Mouse (Mus musculus) yolk sac, embryonic 10.5 days (tissue): Measurements from ENCODE around the gene Rdm1.
"Not testable (repeated sequence)": the region's sequence is repeated elsewhere in the genome, so short reads cannot be mapped to it uniquely, and the experiment has no call there.

Experiments
- DNase-seq: peaks from one replicate; pipeline ENCODE4 v3.0.0-alpha.2; 2017; ENCODE audit warnings: low spot score

The Rdm1 gene

GRCm38 (mm10) chr11:101626995-101627856 lies at the start of gene Rdm1:
Gene Rdm1, plus strand, starts transcription at chr11:101627195.
- DNase-seq, result peak; percentile 95

GRCm38 (mm10) chr11:101581081-101581764 lies 45.8 kb upstream of the Rdm1 start:
- no peak for DNase-seq

DNA sequence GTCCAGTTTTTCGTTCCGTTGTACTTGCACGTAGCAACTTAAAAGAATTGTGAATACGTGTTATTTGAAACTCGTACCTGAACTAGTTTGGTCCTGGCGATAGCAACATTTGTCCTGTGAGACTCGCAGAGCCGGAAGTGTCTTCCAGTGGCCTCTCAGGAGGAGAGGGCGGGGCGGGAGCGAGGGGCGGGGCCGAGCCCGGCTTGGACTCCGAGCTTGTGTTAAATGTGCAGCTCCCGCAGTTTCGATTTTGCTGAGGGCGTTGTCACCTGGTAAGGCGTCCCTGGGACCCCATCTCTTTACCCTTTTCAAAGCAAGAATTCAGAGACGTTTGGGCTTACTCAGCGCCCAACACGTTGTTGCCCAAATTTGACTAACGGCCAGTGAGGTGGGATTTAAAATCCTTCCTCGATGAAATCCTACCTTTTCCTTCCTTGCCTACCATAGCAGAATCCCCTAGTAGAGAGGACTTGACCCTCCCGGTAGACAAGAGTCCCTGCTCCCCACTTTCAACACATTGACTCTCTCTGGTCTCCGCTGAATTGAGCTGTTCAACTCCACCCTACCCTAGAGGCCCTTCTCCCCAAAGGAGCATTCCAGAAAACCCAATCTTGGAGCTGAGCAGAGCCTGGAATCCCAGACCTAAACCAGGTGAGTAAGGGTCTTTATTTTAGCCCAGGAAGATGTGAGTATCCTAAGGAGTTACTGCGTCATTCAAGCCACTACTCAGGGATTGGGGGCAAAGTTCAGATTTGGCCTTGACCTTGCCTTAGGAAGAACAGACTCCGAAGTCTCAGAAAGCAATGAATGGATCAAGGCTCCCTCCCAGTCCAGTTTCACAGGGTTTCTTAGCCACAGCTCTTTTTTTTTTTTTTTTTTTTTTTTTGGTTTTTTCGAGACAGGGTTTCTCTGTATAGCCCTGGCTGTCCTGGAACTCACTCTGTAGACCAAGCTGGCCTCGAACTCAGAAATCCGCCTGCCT lies 44.6 kb upstream of the Rdm1 start, which contains the start of gene Tmem106a:
TSS of gene Tmem106a (plus strand) at position 189 of the 982 bp plus-strand sequence.
- DNase-seq, result peak; percentile 93

- no peak for DNase-seq
Measured at GRCm38 (mm10) chr11:101583205-101583604, 43.8 kb upstream of the Rdm1 start.

DNA sequence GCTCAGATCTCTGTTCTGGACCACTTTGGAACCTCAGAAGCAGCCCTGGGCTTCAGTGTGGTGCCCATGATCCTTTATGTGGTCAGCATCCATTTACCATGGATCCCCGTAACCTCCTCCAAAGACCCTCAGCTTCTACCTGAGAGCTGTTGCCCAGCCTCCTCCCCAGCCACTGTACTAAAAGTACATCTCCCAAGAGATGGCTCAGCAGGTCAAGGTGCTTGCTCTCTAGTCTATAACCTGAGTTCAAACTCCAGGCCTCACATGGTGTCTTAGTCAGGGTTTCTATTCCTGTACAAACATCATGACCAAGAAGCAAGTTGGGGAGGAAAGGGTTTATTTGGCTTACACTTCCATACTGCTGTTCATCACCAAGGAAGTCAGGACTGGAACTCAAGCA lies 42.0 kb upstream of the Rdm1 start:
- DNase-seq, result peak; percentile 66

GRCm38 (mm10) chr11:101585805-101586204 lies 41.2 kb upstream of the Rdm1 start:
- no peak for DNase-seq

- peak; percentile 80 for DNase-seq
Measured at GRCm38 (mm10) chr11:101587676-101588075, 39.3 kb upstream of the Rdm1 start.

- DNase-seq, result no peak
Measured at GRCm38 (mm10) chr11:101588868-101589267, 38.1 kb upstream of the Rdm1 start.

DNA sequence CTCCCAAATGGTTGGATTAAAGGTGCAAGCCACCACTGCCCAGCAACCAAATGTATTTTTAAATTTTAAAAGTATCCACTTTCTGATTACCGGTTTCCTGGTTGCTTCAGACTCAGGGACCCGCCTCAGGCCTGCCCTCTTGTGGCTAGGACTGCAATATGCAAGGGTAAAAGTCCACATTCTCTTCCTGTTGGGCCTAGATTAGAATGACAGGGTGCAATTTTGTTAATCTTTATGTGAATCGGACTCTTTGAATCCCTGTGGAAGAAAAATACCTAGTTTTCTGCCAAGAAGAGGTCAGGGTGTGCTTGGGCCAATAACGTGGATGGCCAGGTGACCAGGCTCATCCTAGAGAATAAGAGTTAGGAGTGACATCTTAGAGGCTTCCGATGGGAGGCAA lies 37.6 kb upstream of the Rdm1 start:
- peak; percentile 86 for DNase-seq

GRCm38 (mm10) chr11:101589989-101590624 lies 36.9 kb upstream of the Rdm1 start:
- no peak for DNase-seq

GRCm38 (mm10) chr11:101599156-101599555 lies 27.8 kb upstream of the Rdm1 start, which contains the start of gene Gm11634:
Gene Gm11634, minus strand, starts transcription at chr11:101599256.
- no peak for DNase-seq

GRCm38 (mm10) chr11:101602491-101602890 lies 24.5 kb upstream of the Rdm1 start:
- peak; percentile 70 for DNase-seq

DNA sequence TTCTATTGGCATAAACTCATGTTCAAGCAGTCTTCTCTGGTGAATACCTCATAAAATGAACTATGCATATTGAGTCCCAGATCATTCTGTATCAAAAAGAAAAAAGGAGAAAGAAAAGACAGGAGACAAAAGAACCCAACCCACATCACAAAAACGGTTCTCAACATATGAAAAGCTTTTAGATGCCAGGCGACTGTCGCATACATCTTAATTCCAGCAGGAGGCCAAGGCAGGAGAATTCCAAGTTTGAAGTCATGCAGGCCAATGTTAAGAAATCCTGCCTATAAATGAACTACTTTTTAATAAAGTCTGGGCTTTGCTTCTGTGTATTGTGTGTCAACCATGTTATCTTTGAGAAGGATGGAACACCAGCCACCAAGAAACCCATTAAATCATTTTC lies 22.9 kb upstream of the Rdm1 start:
- DNase-seq, result no peak

DNA sequence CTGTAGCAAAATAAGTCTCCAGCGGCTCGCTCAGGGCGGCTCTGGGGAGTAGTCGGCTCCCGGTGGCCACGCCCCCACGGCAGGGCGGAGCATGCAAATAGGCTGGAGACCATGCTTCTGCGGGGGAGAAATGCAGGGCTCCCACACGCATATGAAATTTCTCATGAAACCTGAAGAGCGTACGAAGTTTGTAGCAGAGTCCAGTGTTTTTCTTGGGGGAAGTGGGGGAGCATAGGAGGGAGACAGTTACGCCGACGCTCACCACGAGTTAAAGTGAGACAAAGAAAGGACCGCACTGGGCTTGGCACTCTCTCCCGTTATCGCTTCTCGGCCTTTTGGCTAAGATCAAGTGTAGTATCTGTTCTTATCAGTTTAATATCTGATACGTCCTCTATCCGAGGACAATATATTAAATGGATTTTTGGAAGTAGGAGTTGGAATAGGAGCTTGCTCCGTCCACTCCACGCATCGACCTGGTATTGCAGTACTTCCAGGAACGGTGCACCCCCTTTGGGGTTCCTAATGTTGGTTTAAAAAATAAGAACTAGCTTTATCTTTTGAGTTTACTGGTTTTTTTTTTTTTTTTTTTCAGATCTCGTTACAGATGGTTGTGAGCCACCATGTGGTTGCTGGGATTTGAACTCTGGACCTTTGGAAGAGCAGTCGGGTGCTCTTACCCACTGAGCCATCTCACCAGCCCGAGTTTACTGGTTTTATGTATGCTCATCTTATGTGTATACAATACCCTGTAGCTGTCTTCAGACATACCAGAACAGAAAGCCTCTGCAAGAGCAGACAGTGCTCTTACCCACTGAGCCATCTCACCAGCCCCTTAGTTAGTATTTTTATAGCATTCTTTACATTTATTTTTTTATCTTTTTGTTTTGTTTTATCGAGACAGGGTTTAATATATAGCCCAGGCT lies 22.2 kb upstream of the Rdm1 start:
- peak; percentile 89 for DNase-seq

DNA sequence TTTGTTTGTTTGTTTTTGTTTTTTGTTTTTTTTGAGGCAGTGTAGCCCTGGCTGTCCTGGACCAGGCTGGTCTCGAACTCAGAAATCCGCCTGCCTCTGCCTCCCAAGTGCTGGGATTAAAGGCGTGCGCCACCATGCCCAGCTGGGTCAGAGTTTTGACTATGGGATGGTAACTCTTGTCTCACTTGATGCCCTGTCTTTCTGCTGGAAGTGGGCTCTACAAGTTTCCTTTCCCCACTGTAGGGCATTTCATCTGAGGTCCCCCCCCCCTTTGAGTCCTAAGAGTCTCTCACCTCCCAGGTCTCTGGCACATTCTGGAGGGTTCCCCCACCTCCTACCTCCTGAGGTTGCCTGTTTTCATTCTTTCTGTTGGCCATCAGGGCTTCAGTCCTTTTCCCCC lies 19.9 kb upstream of the Rdm1 start:
- not testable (repeated sequence) for DNase-seq

GRCm38 (mm10) chr11:101610445-101610844 lies 16.6 kb upstream of the Rdm1 start:
- DNase-seq, result no peak

- DNase-seq, result no peak
Measured at GRCm38 (mm10) chr11:101613596-101613995, 13.4 kb upstream of the Rdm1 start.

DNA sequence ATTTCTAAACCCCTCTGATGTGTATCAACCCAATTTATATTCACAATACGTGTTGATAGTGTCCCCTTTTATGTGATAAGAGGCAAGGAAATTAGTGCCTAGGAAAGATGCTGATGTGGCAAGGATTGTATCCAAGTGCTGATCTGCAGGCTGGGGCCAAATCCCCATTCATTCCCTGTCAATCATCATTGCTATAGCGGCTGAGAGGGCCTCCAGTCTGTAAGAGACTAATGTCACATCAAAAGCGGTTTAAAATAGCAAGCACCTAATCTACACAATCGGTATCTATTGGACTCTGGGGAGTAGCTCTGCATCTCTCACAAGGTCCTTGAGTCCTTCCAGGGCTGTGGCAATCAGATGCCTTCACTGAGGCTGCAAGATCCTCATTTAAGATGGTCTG lies 12.9 kb upstream of the Rdm1 start:
- no peak for DNase-seq

GRCm38 (mm10) chr11:101615380-101615779 lies 11.6 kb upstream of the Rdm1 start:
- no peak for DNase-seq

DNA sequence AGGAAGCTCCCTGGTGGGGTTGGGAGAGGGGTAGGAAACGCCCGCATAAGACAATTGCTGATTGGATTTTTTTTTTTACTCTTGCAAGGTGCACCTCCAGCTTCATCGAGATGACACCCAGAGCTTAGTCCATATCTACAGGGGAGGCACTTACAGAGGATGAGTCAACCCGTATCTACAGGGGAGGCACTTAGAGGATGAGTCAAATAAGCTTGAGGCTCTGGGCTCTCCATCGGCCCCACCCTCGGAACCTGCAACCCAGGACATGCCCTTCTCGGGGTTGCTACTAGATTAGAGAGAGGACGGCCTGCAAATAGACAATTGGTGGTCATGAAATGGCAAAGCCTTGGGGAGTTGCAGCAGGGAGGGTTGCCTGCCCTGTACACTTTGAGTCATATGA lies 10.9 kb upstream of the Rdm1 start:
- no peak for DNase-seq
